Mouse (Mus musculus) small intestine, adult 2 months (tissue): ENCODE measurements around the gene Zdhhc5.

Experiments
- CTCF ChIP-seq: fragments of 200-500 bp; IDR thresholded peaks from 2 replicates; pipeline ENCODE4 v1.5.1; 2012; ENCODE audit warnings: low read depth, mild to moderate bottlenecking, control low read depth, inconsistent platforms, low read length, moderate library complexity, mixed read lengths; ENCODE audit not compliant: insufficient replicate concordance, insufficient read length; ENCODE audit errors: extremely low read depth
- POLR2A ChIP-seq: fragments of 200-500 bp; IDR thresholded peaks from 2 replicates; pipeline ENCODE4 v1.6.1; 2012; ENCODE audit warnings: low read depth, mild to moderate bottlenecking, control low read depth, inconsistent platforms, low read length, moderate library complexity

DNA sequence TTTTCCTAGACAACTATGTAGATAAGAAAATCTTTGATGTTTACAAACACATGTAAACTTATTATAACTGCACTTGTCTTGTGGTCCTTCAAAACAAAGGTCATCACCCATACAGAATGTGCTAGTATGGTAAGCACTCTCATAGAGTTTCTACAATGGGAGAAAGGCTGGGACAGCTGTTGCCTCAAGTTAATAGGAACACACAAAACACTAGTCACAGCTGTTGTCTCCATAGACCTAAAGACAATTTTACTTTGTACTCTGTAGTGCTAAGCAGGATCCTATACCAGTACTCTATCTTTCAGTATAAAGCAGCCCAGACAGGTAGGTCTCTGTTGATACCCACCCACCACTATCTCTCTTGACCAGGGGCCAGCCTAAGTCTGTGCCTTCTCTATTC, 74.1 kb downstream of the Zdhhc5 start:
- TF ChIP-seq POLR2A (no peak), CTCF (no peak)
